Mouse (Mus musculus): ENCODE results near the gene Fgfr2.
"Not testable (repeated sequence)": the region's sequence is repeated elsewhere in the genome, so short reads cannot be mapped to it uniquely, and the experiment has no call there.

Fgfr2 gene

DNA sequence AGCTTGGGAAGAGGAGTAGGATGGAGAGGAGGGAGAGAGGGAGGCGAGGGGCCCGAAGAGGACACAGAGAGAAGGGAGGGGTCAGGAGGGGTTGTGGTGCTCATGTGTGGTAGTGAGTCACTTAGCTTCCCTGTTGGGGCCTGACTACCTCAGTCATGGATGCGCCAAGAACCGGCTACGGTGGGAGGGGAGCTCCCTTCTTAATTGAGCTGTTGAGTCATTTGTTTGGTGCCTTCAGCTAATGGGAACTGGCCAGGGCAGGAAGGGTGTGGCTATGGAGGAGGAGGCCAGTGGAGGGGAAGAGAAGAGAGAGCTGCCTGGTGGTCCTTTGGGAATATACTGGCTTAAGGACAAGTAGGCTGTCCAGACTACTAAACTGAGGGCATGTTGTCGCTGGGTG, 2451.8 kb downstream of the Fgfr2 start:
- DNase-seq (ENCODE audit: low spot score): peak; percentile 46

- no peak for DNase-seq (ENCODE audit: low spot score)
Measured at GRCm38 (mm10) chr7:130670358-130670757, 2452.8 kb downstream of the Fgfr2 start.

DNA sequence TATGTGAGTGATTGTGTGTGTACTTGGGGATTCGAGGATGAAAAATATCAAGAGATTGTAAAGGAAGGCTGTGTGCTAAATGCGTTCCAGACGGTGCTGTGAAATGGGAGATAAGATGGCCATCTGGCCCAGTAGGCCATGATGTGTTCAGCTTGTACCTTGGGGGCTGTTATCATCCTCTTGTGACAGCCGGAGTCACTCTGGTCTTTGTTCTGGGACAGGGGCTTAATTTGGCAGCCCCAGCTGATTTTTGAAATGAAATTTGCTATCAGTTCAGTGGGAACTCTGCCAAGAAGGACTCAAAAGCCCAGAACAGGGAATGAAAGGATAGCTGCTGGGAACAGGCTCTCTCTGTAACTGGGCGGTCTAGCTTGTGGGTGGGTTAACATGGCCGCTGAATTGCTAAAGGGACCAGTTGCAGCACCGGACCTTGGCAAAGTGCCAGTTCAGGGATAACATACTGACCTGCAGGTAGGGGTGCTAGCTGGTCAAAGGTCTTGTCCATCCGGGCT, 2453.7 kb downstream of the Fgfr2 start:
- DNase-seq (ENCODE audit: low spot score): no peak

GRCm38 (mm10) chr7:130668729-130669281, 2454.3 kb downstream of the Fgfr2 start:
- no peak for DNase-seq (ENCODE audit: low spot score)

DNA sequence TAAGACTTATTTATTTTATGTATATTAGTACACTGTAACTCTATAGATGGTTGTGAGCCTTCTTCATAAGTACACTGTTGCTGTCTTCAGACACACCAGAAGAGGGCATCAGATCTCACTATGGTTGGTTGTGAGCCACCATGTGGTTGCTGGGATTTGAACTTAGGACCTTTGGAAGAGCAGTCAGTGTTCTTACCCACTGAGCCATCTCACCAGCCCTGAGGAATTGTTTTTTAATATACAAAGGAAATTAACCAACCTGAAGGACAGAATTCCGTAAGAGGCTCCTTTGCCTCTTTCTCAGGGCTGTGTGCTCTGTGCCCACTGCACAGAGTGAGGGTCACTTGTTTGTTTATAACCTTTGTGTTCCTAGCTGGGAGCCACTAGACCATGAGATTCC, 2455.1 kb downstream of the Fgfr2 start:
- DNase-seq (ENCODE audit: low spot score): not testable (repeated sequence)

- no peak for DNase-seq (ENCODE audit: low spot score)
Measured at GRCm38 (mm10) chr7:130665358-130665757, 2457.8 kb downstream of the Fgfr2 start.

- DNase-seq (ENCODE audit: low spot score): no peak
Measured at GRCm38 (mm10) chr7:130664629-130665028, 2458.5 kb downstream of the Fgfr2 start.

- no peak for DNase-seq (ENCODE audit: low spot score)
Measured at GRCm38 (mm10) chr7:130664037-130664436, 2459.1 kb downstream of the Fgfr2 start.

- DNase-seq (ENCODE audit: low spot score): no peak
Measured at GRCm38 (mm10) chr7:130662869-130663268, 2460.3 kb downstream of the Fgfr2 start.

GRCm38 (mm10) chr7:130662250-130662649, 2460.9 kb downstream of the Fgfr2 start:
- DNase-seq (ENCODE audit: low spot score): no peak

GRCm38 (mm10) chr7:130659129-130659528, 2464.0 kb downstream of the Fgfr2 start:
- DNase-seq (ENCODE audit: low spot score): no peak

GRCm38 (mm10) chr7:130657751-130658150, 2465.4 kb downstream of the Fgfr2 start:
- no peak for DNase-seq (ENCODE audit: low spot score)

DNA sequence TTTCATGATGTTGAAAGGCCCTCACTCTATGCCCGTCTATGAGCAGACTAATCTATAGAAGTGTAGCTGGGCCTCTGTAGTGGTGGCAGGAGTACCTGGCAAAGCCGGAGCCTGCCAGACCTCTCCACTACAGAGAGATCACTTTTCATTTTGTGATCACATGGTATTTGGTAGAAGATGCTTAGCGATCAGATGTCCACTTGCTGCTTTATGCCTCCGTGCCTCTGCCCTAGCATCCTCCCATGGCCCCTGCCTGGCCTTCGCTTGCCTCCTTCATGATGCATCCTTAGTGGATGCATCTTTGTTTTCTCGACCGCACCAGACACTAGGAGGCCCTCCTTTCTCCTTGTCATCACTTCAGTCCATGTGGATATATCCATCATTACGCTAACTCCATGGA, 2466.2 kb downstream of the Fgfr2 start:
- no peak for DNase-seq (ENCODE audit: low spot score)

DNA sequence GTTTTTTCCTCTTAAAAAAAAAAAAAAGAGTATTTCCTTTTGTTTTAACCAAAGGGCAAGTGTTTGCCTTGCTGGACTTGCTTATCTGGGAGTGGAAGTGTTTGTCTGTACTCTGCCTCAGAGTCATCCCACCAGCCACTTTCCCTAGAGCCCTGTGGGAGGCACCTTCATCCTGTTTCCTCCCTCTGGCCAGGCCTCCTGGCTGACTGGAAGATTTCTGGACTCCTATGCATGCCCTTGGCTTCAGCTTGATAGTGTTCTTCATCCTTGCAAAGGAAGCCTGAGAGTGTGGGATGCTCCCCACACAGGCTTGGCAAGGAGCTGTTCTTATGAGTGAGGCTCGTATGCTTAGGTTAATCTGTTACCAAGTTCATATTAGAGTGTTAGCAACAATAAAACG, 2468.6 kb downstream of the Fgfr2 start:
- no peak for DNase-seq (ENCODE audit: low spot score)

GRCm38 (mm10) chr7:130653036-130653555, 2470.1 kb downstream of the Fgfr2 start:
- DNase-seq (ENCODE audit: low spot score): no peak

DNA sequence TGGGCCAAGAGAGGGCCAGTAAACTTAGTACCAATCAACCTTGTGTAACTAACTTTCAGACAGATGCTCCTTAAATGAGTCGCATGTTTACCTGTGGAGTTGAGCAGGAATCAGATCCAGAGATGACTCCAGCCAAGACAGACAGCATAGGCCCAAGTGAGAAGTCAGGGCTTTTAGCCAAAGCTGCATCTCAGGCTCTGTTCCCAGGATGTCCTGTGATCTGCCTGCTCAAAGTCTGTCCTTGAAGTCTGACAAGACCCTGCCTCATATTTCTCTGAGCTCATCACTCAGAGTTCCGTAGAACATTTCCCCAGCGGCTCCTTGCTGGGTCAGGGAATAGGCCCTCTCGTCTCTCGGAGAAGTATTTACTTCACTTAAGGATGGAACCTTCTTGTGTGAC, 2472.5 kb downstream of the Fgfr2 start:
- DNase-seq (ENCODE audit: low spot score): no peak

DNA sequence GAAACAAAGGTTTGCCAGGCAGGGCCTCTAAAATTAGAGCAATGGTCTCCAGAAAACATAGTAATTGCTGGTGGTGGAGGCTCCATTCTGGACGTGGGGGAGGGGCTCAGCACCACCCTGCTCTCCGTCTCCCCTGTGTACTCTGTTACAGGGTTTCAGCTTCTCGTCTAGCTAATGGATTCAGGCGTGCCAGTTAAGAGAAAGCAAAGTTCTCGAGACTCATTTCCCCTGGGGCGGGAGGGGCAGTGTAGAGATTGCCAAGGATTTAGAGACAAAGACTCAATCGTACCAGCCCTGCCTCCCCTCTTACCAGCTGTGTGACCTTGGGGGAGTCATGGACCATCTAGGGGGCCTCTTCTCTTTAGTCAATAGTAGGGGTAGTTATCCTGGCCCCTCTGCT, 2473.9 kb downstream of the Fgfr2 start:
- DNase-seq (ENCODE audit: low spot score): no peak

- DNase-seq (ENCODE audit: low spot score): no peak
Measured at GRCm38 (mm10) chr7:130648061-130648460, 2475.1 kb downstream of the Fgfr2 start.

- DNase-seq (ENCODE audit: low spot score): peak; percentile 62
Measured at GRCm38 (mm10) chr7:130646762-130647139, 2476.4 kb downstream of the Fgfr2 start.

DNA sequence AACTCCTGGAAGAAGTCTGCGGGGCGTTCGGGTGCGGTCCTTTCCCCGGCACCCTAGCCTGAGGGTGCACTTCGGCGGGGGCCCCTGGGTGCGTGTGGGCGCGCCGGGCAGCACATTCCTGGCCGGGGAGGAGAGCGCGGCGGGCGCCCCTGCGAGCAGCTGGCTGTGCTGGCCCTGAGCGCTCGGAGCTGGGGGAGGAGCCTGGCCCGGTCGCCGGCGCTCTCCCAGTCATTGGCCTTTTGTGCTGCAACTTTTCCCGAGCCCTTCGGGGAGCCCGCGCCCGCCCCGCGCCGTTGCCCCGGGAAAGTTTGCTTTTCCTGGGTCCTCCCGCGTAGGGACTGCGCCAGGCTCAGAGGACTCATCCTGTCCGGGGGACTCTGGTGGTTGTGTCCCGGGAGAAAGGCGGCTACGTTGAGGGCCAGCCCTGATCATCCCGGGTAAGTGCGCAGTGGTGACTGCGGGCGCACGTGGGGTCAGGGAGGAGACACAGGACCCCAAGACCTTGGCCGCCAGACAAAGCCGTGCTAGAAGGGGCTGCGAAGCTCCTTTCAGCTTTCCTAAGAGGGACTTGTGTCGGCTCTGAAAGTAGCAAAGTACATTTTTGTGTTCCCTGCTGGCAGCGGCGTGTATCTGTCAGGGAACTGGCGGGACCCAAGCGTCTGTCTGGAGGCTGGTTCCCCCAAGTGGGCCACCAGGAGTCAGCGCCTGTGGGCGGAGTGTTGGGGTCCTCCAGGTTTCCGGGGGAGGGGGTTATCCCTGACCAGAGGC, 2477.0 kb downstream of the Fgfr2 start:
- peak; percentile 71 for DNase-seq (ENCODE audit: low spot score)

DNA sequence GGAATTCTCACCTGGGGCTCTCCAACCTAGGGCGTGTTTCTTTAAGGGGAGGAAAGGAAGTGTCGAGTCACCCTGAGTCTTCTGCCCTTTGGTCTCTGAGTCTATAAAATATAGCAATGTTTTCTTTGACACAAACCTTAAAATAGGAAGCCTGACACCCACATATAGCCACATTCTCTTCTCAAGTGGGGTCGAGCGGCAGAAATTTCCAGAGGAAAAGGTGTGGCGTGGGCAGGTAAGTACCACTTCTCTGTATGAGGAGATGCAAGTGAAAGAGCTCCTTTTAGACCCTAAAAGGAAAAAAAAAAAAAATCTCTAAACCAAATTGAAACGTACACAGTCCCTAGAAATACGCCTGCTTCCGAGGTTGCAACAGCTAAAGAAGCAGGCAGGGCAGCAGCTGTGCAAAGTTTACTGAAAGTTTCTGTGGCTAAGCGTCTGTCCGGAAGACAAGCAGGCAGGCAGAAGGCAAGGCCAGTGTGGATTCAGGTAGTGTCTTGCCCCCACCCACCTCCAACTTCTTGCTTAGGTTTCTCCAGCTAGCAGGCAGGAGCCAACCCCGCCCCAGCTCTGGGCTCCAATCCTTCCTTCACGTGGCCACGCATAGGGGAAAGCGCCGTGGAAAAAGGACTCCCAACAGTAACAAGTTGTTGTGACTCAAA, 2477.7 kb downstream of the Fgfr2 start:
- no peak for DNase-seq (ENCODE audit: low spot score)

DNA sequence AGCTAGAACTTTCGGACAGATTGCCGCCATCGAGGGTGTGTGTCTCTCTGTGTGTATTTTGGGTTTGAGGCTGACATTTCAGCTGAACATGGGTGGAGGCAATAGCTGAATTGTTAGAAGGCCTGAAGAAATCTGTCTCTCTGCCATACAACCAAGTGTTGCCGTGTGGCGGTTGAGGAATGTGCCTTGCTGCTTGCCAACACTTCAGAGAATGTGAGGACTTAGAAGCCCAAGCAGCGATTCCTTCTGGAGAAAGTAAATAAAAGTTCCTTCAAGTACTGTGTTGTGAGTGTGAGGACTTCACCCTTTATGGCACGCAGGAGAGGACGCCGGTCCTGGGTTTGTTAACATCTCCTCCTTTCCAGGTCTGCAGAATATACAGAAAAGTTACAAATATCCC, 2482.5 kb downstream of the Fgfr2 start:
- no peak for DNase-seq (ENCODE audit: low spot score)

GRCm38 (mm10) chr7:130637811-130638210, 2485.3 kb downstream of the Fgfr2 start:
- no peak for DNase-seq (ENCODE audit: low spot score)
